Mouse (Mus musculus) testis, adult 2 months (tissue): ENCODE measurements at regions not wholly inside any gene's neighbourhood (a gene's known extent, or its start where the extent isn't known, plus 50 kb on each side); places are given as distances from the start of the nearest gene placed in this dataset.

Experiments
- CTCF ChIP-seq: fragments of 200-500 bp; IDR thresholded peaks from 2 replicates; pipeline ENCODE4 v1.5.1; 2012; ENCODE audit warnings: low read depth, mild to moderate bottlenecking, inconsistent platforms, low read length, moderate library complexity; ENCODE audit not compliant: control insufficient read depth, insufficient read depth, insufficient replicate concordance
- POLR2A ChIP-seq: fragments of 200-500 bp; IDR thresholded peaks from 2 replicates; pipeline ENCODE4 v1.6.1; 2012; ENCODE audit warnings: low read depth, mild to moderate bottlenecking, inconsistent platforms, low read length, moderate library complexity; ENCODE audit not compliant: control insufficient read depth

DNA sequence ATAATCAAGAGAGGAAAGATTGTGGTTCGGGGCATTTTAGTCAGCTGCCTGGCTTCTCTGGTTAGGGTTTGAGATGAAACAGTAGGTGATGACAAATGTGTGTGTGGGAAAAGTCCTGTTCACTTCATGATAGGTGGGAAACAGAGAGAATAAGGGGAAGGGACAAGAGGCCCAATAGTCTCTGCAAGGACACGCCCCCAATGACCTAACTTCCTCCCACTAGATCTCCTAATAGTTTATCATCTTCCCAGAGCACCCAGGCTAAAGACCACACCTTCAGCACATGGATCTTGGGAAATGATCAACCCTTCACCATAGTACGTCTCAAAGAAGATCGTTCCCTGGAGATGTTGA, 484.3 kb upstream of the Kazn start:
- TF ChIP-seq POLR2A: no peak
- no peak for TF ChIP-seq CTCF
